Mouse (Mus musculus) liver, embryonic 14.5 days (tissue): ENCODE data around the gene Psmc3.

ENCODE experiments used
- CTCF ChIP-seq: IDR thresholded peaks from 2 replicates; pipeline ENCODE4 v1.5.1; 2016; ENCODE audit warnings: antibody characterized with exemption, low read depth, control low read depth
- EP300 ChIP-seq: IDR thresholded peaks from 2 replicates; pipeline ENCODE4 v1.6.1; 2016; ENCODE audit warnings: antibody characterized with exemption, low read depth

GRCm38 (mm10) chr2:91086392-91087237, 32.8 kb downstream of the Psmc3 start:
- no peak for TF ChIP-seq EP300
- no peak for TF ChIP-seq CTCF
